Mouse (Mus musculus): ENCODE data around the gene Ly6g5c.

GRCm38 (mm10) chr17:35060737-35061297 is 47.3 kb upstream of the Ly6g5c start:
- TF ChIP-seq POLR2A (IDR thresholded peaks at IDR 0.05; ENCODE audit: borderline replicate concordance, low read depth, low read length) (no peak), CTCF (IDR thresholded peaks at IDR 0.05; ENCODE audit: low read depth, low read length) (no peak)
